Mouse (Mus musculus) MEL (cell line): ENCODE measurements around the gene Elk4. TPM values are rescaled to one million over a fixed set of nuclear protein-coding genes. Genes with fewer than 3 reads are reported as not detected.

Source experiments
- polyA plus RNA-seq, 2 experiments: library from polyadenylated mRNA; stranded (reverse) in 1 of 2; unstranded in 1 of 2; fragments of >175 nt in 1 of 2; fragments of >200 nt in 1 of 2; gene quantifications; 2 replicates each; pipeline versions ENCODE4 v1.2.1 to v1.2.4; 2012; ENCODE audit warnings: low replicate concordance in 2 of 2, low read depth in 1 of 2; ENCODE audit not compliant: insufficient read length in 2 of 2, insufficient read depth in 1 of 2, missing spikeins in 1 of 2
- total RNA-seq: library from RNA; depleted of rRNA; stranded (reverse); fragments of 300-350 nt; gene quantifications from 2 replicates; pipeline ENCODE4 v1.2.3, GENCODE M21; 2012; rRNA removed

Elk4 gene
- total and polyA plus RNA-seq, 3 experiments = 19.4 to 191 (median 20.3) TPM

Other genes starting within 250 kb of the Elk4 start
- gene Pm20d1, start 210.2 kb upstream of the Elk4 start, total RNA-seq = not detected in 2 replicates
- not detected for gene Pm20d1, start 210.2 kb upstream of the Elk4 start, polyA plus RNA-seq
- gene Slc41a1, start 180.1 kb upstream of the Elk4 start, total RNA-seq = 3.4 and 3.8 TPM in 2 replicates
- gene Slc41a1, start 180.1 kb upstream of the Elk4 start, polyA plus RNA-seq = 1 to 10 TPM in 1 of 2 experiments, not detected in 1; 8.3 TPM
- 22.1 and 23.5 TPM in 2 replicates for gene Rab29, start 140.4 kb upstream of the Elk4 start, total RNA-seq
- 10 to 100 TPM in 1 of 2 experiments, not detected in 1; 26.3 TPM for gene Rab29, start 140.4 kb upstream of the Elk4 start, polyA plus RNA-seq
- gene Nucks1, start 97.1 kb upstream of the Elk4 start, total RNA-seq = 113 and 121 TPM in 2 replicates
- gene Nucks1, start 97.1 kb upstream of the Elk4 start, polyA plus RNA-seq = 10 to 100 TPM; 53.7 to 84.0 TPM
- 34.1 and 40.7 TPM in 2 replicates for gene Slc45a3, start 44.6 kb upstream of the Elk4 start, total RNA-seq
- 10 to 100 TPM in 1 of 2 experiments, not detected in 1; 15.6 TPM for gene Slc45a3, start 44.6 kb upstream of the Elk4 start, polyA plus RNA-seq
- gene Mfsd4a, start 60.5 kb downstream of the Elk4 start, total RNA-seq = 2.7 and 3.6 TPM in 2 replicates
- 10 to 100 TPM in 1 of 2 experiments, not detected in 1; 15.5 TPM for gene Mfsd4a, start 60.5 kb downstream of the Elk4 start, polyA plus RNA-seq
- gene Cdk18, start 132.1 kb downstream of the Elk4 start, total RNA-seq = 0.56 and 1.3 TPM in 2 replicates
- 10 to 100 TPM in 1 of 2 experiments, not detected in 1; 15.7 TPM for gene Cdk18, start 132.1 kb downstream of the Elk4 start, polyA plus RNA-seq
- not detected in 2 replicates for gene Lemd1, start 183.8 kb downstream of the Elk4 start, total RNA-seq
- gene Lemd1, start 183.8 kb downstream of the Elk4 start, polyA plus RNA-seq = not detected
- gene AC124108.1, start 183.8 kb downstream of the Elk4 start, total RNA-seq = not detected in 2 replicates
- gene AC124108.1, start 183.8 kb downstream of the Elk4 start, polyA plus RNA-seq = not detected
- gene Gm10188, start 222.2 kb downstream of the Elk4 start, total RNA-seq = not detected in 2 replicates
- gene Gm10188, start 222.2 kb downstream of the Elk4 start, polyA plus RNA-seq = not detected